Mouse (Mus musculus) MEL (cell line): ENCODE results near the gene Rhof.

Experiments used
- BHLHE40 ChIP-seq: IDR thresholded peaks from 2 replicates; pipeline ENCODE4 v1.6.1; 2012; ENCODE audit warnings: low read depth, mild to moderate bottlenecking, inconsistent platforms, low read length, improper control_type of control experiment, borderline replicate concordance
- CHD1 ChIP-seq: IDR thresholded peaks from 2 replicates; pipeline ENCODE4 v1.6.1; 2012; ENCODE audit warnings: low read depth, mild to moderate bottlenecking, inconsistent platforms, low read length, improper control_type of control experiment
- GATA1 ChIP-seq: IDR thresholded peaks from 2 replicates; pipeline ENCODE4 v1.6.1; 2011; ENCODE audit warnings: low read depth, low read length, improper control_type of control experiment
- KAT2A ChIP-seq: conservative IDR thresholded peaks from 2 replicates; pipeline ENCODE4 v1.6.1; 2012; ENCODE audit warnings: low read depth, low read length, improper control_type of control experiment, inconsistent platforms
- MAFK ChIP-seq: IDR thresholded peaks from 2 replicates; pipeline ENCODE4 v1.6.1; 2011; ENCODE audit warnings: low read depth, mild to moderate bottlenecking, low read length, improper control_type of control experiment, borderline replicate concordance
- POLR2A ChIP-seq, 2 experiments: IDR thresholded peaks; 2 replicates each; pipeline ENCODE4 v1.6.1; 2011 to 2012; ENCODE audit warnings: low read length in 2 of 2, mild to moderate bottlenecking in 2 of 2, control low read depth in 1 of 2, improper control_type of control experiment in 1 of 2, low read depth in 1 of 2, moderate library complexity in 1 of 2; ENCODE audit not compliant: control insufficient read depth in 1 of 2, insufficient read depth in 1 of 2, poor library complexity in 1 of 2
- POLR2AphosphoS2 ChIP-seq: IDR thresholded peaks from 2 replicates; pipeline ENCODE4 v1.6.1; 2011; ENCODE audit warnings: low read length, improper control_type of control experiment

GRCm38 (mm10) chr5:123157972-123158371 lies 25.5 kb upstream of the Rhof start:
- no peak for TF ChIP-seq BHLHE40
- no peak for TF ChIP-seq KAT2A
- TF ChIP-seq POLR2AphosphoS2 = no peak
- no peak for TF ChIP-seq MAFK
- no peak for TF ChIP-seq CHD1
- no peak for TF ChIP-seq POLR2A (IDR thresholded peaks at IDR 0.05; ENCODE audit: control insufficient read depth in 1 of 2, insufficient read depth in 1 of 2, low read depth in 1 of 2, low read length in 2 of 2, poor library complexity in 1 of 2)
- TF ChIP-seq GATA1 = no peak
